Mouse (Mus musculus) right cerebral cortex, postnatal 14 days (tissue): ENCODE data around the gene Hist1h1c.
"Not testable (repeated sequence)": the region's sequence is repeated elsewhere in the genome, so short reads cannot be mapped to it uniquely, and the experiment has no call there.

Experiments used
- DNase-seq: peaks from one replicate; pipeline ENCODE4 v3.0.0; 2022

Gene Hist1h1c

GRCm38 (mm10) chr13:23746201-23747080 lies 7.8 kb downstream of the Hist1h1c start, which contains the start of gene Hist1h2bb:
Gene Hist1h2bb (plus strand): TSS chr13:23746734.
- DNase-seq, result peak; percentile 52

DNA sequence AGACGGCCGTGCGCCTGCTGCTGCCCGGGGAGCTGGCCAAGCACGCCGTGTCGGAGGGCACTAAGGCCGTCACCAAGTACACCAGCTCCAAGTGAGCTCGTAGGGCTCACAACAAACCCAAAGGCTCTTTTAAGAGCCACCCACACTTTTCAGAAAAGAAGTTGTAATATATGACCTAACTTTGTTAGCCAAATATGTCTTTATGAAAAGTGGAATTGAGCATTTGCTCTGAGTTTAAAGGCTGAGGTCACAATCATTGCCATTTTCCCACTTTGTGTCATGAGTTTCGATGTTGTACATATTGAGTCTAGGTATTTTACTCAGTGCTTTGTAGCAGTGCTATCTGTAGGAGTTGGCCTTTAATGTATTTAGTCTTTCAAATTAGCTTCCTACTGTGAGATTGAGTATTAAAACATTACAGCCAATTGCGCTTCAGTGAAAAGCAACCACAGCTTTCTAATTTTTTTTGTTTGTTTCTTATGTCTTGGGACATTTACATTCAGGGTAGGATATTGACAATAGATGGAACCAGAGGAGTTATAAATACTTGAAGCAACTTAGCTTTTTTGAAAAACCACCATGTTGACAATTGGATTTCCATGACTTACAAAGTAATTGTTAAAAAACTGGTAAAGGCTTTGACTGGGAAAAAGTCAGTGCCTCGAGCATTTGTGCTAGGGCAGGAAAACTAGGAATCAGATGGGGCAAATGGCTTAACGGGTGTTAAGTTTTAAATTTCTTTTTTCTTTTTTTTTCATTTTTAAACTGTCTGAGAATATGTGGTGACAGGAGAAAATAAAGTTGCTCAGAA lies 8.7 kb downstream of the Hist1h1c start:
- DNase-seq, result no peak

DNA sequence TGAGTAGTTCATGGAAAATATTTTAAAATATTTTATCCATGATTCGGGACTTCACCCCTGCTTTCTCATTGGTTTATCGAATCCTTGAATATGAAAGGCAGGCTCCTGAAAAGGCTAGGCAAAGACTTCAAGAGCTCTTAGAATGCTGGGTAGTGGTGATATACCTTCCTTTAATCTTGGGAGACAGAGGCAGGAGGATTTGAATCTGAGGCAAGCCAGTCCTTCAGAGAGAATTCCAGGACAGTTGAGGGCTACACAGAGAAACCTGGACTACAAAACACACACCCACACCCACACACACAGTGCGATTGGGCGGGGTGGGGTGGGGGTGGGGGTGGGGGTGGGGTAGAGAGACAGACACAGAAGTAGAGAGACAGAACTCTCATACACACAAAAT lies 9.3 kb downstream of the Hist1h1c start:
- DNase-seq, result no peak

- no peak for DNase-seq
Measured at GRCm38 (mm10) chr13:23749563-23750121, 11.0 kb downstream of the Hist1h1c start.

DNA sequence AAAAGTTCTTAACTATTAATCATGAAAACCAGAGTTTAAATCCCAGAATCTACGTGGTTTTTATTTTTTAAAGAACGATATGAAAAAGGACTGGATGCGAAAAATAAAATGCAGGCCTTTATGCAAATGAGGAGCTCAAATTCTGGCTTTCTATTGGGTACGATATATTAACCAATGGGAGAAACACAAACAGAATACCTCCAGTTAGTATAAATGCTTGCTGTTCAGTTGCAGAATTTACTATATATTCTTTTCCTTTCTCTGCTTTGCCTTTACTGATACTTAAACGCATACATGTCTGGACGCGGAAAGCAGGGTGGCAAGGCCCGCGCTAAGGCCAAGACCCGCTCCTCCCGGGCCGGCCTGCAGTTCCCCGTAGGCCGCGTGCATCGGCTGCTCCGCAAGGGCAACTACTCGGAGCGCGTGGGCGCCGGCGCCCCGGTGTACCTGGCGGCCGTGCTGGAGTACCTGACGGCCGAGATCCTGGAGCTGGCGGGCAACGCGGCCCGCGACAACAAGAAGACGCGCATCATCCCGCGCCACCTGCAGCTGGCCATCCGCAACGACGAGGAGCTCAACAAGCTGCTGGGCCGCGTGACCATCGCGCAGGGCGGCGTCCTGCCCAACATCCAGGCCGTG lies 12.3 kb downstream of the Hist1h1c start, which contains the start of gene Hist1h2ab:
Gene Hist1h2ab, plus strand, starts transcription at position 288 of the 639 bp plus-strand sequence.
- not testable (repeated sequence) for DNase-seq

- no peak for DNase-seq
Measured at GRCm38 (mm10) chr13:23751478-23751956, 12.9 kb downstream of the Hist1h1c start.

- peak; percentile 96 for DNase-seq
Measured at GRCm38 (mm10) chr13:23752067-23752741, 13.6 kb downstream of the Hist1h1c start, which contains the start of gene Hist1h3b. Gene Hist1h3b (plus strand): TSS chr13:23752267.

- DNase-seq, result no peak
Measured at GRCm38 (mm10) chr13:23752742-23753172, 14.1 kb downstream of the Hist1h1c start.

GRCm38 (mm10) chr13:23753314-23754078 lies 14.9 kb downstream of the Hist1h1c start:
- DNase-seq, result no peak

GRCm38 (mm10) chr13:23755000-23755399 lies 16.4 kb downstream of the Hist1h1c start:
- DNase-seq, result no peak

GRCm38 (mm10) chr13:23756790-23757189 lies 18.2 kb downstream of the Hist1h1c start, which contains the start of gene Hist1h4b:
Gene Hist1h4b (plus strand): TSS chr13:23757013.
- DNase-seq, result peak; percentile 72

- DNase-seq, result no peak
Measured at GRCm38 (mm10) chr13:23757211-23757773, 18.7 kb downstream of the Hist1h1c start.

GRCm38 (mm10) chr13:23757921-23758320 lies 19.3 kb downstream of the Hist1h1c start:
- no peak for DNase-seq

GRCm38 (mm10) chr13:23759251-23759771 lies 20.7 kb downstream of the Hist1h1c start:
- DNase-seq, result no peak

GRCm38 (mm10) chr13:23759916-23760239 lies 21.3 kb downstream of the Hist1h1c start:
- no peak for DNase-seq

DNA sequence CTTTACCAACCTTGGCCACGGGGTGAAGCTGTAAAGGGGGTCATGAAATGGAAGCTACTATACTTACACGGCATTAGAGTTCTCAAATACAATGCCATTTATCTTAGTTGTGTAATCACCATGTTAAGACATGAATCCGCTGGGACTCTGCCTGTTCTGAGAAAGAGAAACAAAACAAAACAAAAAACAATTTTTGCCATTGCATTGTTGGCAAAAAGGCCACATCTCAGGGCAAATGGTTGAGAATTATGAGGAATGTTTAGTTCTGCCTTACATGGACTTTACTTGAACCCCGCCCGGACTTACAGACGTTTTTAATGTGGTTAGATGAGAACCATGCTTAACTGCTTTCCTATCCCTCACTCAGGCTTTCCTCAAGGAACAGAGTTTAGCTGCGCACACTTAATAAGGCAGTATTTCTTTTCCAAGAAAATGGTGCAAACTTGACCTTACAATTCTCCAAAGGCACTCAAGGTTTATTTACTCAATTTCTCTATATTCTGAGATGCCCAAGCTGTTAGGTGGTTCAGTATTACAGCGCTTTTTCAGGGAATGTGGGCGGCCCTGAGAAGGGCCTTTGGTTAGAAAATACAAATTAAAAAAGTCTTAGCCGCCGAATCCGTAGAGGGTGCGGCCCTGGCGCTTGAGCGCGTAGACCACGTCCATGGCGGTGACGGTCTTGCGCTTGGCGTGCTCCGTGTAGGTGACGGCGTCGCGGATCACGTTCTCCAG lies 21.8 kb downstream of the Hist1h1c start:
- DNase-seq, result no peak

- DNase-seq, result peak; percentile 99
Measured at GRCm38 (mm10) chr13:23760972-23761864, 22.6 kb downstream of the Hist1h1c start, which contains the start of gene Hist1h4a. Gene Hist1h4a (minus strand): TSS chr13:23761230.
